Mouse (Mus musculus) liver, embryonic 13.5 days (tissue): ENCODE data around the gene Ccser1. TPM values are rescaled to one million over a fixed set of nuclear protein-coding genes. Genes with fewer than 3 reads are reported as not detected.

Experiments used
- ATAC-seq: fragments of 200-750 bp; cut with Nextera tagmentation; 2 replicates; pipeline ENCODE4 v1.8.0; 2017; ENCODE audit warnings: low read depth, mild to moderate bottlenecking, moderate number of reproducible peaks, moderate library complexity
- DNase-seq: peaks from one replicate; pipeline ENCODE4 v3.0.0; 2022
- H3K27ac ChIP-seq: fragments of 300-500 bp; sonication (generic); 2 replicates; pipeline ENCODE4 v1.5.1; 2015; ENCODE audit warnings: moderate library complexity, mild to moderate bottlenecking, inconsistent platforms
- H3K27me3 ChIP-seq: fragments of 300-500 bp; sonication (generic); 2 replicates; pipeline ENCODE4 v1.6.1; 2015; ENCODE audit warnings: mild to moderate bottlenecking, inconsistent platforms
- H3K36me3 ChIP-seq: fragments of 300-500 bp; sonication (generic); 2 replicates; pipeline ENCODE4 v1.6.1; 2015; ENCODE audit warnings: mild to moderate bottlenecking, inconsistent platforms
- H3K4me1 ChIP-seq: fragments of 300-500 bp; sonication (generic); replicated peaks from 2 replicates; pipeline ENCODE4 v1.6.1; 2015; ENCODE audit warnings: inconsistent platforms
- H3K4me2 ChIP-seq: fragments of 300-500 bp; sonication (generic); 2 replicates; pipeline ENCODE4 v1.6.1; 2015; ENCODE audit warnings: inconsistent platforms, mild to moderate bottlenecking, moderate library complexity
- H3K4me3 ChIP-seq: fragments of 300-500 bp; sonication (generic); replicated peaks from 2 replicates; pipeline ENCODE4 v1.5.1; 2015; ENCODE audit warnings: mild to moderate bottlenecking, inconsistent platforms
- H3K9ac ChIP-seq: fragments of 300-500 bp; sonication (generic); 2 replicates; pipeline ENCODE4 v1.6.1; 2015; ENCODE audit warnings: mild to moderate bottlenecking, inconsistent platforms
- H3K9me3 ChIP-seq: fragments of 300-500 bp; sonication (generic); replicated peaks from 2 replicates; pipeline ENCODE4 v1.6.1; 2016; ENCODE audit warnings: inconsistent platforms
- WGBS: fragments of 180-500 bp; shearing (Covaris S2); methylation state at CpG from one replicate; pipeline ENCODE4 v1.1.7; 2015; ENCODE audit not compliant: insufficient replicate concordance; 5-methylcytosine and 5-hydroxymethylcytosine counted together
- polyA plus RNA-seq: library from polyadenylated mRNA; unstranded; fragments of >200 nt; fragmentation: Nextera tagmentation; extraction: Ambion mirVana; gene quantifications from 2 replicates; pipeline ENCODE4 v1.2.1, GENCODE M21; 2015

The Ccser1 gene
- polyA plus RNA-seq, 1 experiment from 2014 or later: 0.16 TPM

GRCm38 (mm10) chr6:61300975-61301374, 120.9 kb downstream of the Ccser1 start:
- Histone ChIP-seq H3K9ac (no peak overlapping the region), H3K9me3 (no peaks in the 10 kb centered on the region), H3K36me3 (no peaks in the 10 kb centered on the region), H3K27ac (no peak overlapping the region), H3K4me1 (no peaks in the 10 kb centered on the region), H3K4me2 (no peak overlapping the region), H3K27me3 (no peaks in the 10 kb centered on the region), H3K4me3 (no peak overlapping the region)
- 54% methylated on average over 7 of the region's 7 CpGs for WGBS
- no peak for ATAC-seq
- no peak for DNase-seq

DNA sequence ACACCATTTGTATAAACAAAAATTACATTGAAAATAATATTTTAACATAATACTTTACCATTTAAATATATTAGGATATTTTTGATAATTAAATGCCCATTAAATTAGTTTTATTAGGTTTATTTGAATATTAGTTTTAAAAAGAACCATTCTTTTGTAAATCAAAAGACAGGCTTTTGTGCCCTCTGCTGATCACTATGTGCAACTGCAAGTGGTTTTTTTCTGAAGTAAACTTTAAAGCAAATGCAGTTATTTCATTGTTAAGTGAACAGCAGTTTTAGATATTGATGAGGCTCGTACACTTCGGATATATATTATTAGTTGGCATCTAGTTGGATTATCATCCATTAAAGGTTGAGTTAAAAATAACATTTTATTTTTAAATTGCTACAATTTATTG, 121.5 kb downstream of the Ccser1 start:
- no peak for DNase-seq

GRCm38 (mm10) chr6:61311324-61312091, 131.4 kb downstream of the Ccser1 start:
- Histone ChIP-seq H3K36me3 (no peaks in the 10 kb centered on the region), H3K4me2 (no peak overlapping the region), H3K4me1 (no peaks in the 10 kb centered on the region), H3K9me3 (no peaks in the 10 kb centered on the region), H3K27me3 (no peaks in the 10 kb centered on the region), H3K9ac (no peak overlapping the region), H3K4me3 (no peak overlapping the region), H3K27ac (no peak overlapping the region)
- no peak for DNase-seq
- ATAC-seq: no peak
- 54% methylated on average over 18 of the region's 18 CpGs for WGBS

More for the DNA sequence above, 121.5 kb downstream of the Ccser1 start:
- H3K27ac ChIP-seq: no peak overlapping the region
- 12% methylated on average over 2 of the region's 2 CpGs for WGBS
- no peaks in the 10 kb centered on the region for H3K36me3 ChIP-seq
- no peaks in the 10 kb centered on the region for H3K4me1 ChIP-seq
- H3K27me3 ChIP-seq: no peaks in the 10 kb centered on the region
- H3K4me2 ChIP-seq: no peak overlapping the region
- ATAC-seq: no peak
- H3K9me3 ChIP-seq: no peaks in the 10 kb centered on the region
- no peak overlapping the region for H3K9ac ChIP-seq
- H3K4me3 ChIP-seq: no peak overlapping the region

- no peak overlapping the region for H3K4me2 ChIP-seq
- WGBS: 18% methylated on average over 6 of the region's 6 CpGs
- no peak overlapping the region for H3K27ac ChIP-seq
- no peak overlapping the region for H3K9ac ChIP-seq
- no peaks in the 10 kb centered on the region for H3K27me3 ChIP-seq
- DNase-seq (no peak), ATAC-seq (no peak)
- no peaks in the 10 kb centered on the region for H3K4me1 ChIP-seq
- no peaks in the 10 kb centered on the region for H3K36me3 ChIP-seq
- H3K9me3 ChIP-seq: no peaks in the 10 kb centered on the region
- no peak overlapping the region for H3K4me3 ChIP-seq
Measured at GRCm38 (mm10) chr6:61315884-61316601, 135.9 kb downstream of the Ccser1 start.

DNA sequence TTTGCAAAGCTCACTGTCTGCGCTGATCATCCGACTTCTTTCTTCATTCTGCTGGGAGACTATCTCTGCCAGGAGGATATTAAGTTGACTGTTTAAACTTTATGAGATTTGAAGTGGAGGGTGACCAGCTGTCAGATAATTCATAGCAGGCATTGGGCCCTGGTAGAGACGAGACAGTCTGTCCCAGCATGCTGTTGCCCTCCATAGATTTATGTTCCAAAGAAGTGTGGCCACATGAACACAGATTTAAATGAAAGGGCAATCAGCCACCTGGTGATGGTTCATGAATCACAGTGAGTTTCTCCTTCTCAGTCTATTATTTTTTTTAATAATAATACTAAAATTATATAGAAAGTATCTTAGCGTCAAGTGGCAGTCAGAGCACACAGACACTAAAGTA, 140.7 kb downstream of the Ccser1 start:
- no peaks in the 10 kb centered on the region for H3K9me3 ChIP-seq
- no peak overlapping the region for H3K27ac ChIP-seq
- H3K36me3 ChIP-seq: no peaks in the 10 kb centered on the region
- no peak overlapping the region for H3K4me3 ChIP-seq
- WGBS: 72% methylated on average over 4 of the region's 4 CpGs
- H3K4me2 ChIP-seq: no peak overlapping the region
- no peak for DNase-seq
- no peaks in the 10 kb centered on the region for H3K4me1 ChIP-seq
- H3K27me3 ChIP-seq: no peaks in the 10 kb centered on the region
- H3K9ac ChIP-seq: no peak overlapping the region
- ATAC-seq: no peak

DNA sequence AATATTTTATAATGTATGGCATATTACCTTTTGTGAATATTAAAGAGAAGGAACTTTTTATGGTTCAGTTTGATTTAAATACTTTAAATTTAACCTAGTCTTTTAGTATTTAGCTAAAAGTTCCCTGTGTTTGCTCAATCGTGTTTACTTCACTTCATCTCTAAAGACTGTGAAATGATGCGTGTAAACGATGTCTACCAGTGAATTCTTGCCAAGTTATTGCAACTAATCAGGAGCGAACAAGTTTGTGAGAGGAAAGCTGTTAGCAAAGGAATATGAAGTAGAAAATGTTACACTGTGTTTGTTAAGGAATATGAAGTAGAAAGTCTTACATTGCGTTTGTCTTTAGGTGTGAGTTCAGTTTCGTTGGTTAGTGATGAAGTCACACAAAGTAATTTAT, 142.2 kb downstream of the Ccser1 start:
- no peak for ATAC-seq
- WGBS: 67% methylated on average over 6 of the region's 6 CpGs
- DNase-seq: no peak
- Histone ChIP-seq H3K4me3 (no peak overlapping the region), H3K4me1 (no peaks in the 10 kb centered on the region), H3K4me2 (no peak overlapping the region), H3K36me3 (no peaks in the 10 kb centered on the region), H3K9ac (no peak overlapping the region), H3K27ac (no peak overlapping the region), H3K9me3 (no peaks in the 10 kb centered on the region), H3K27me3 (no peaks in the 10 kb centered on the region)

- no peaks in the 10 kb centered on the region for H3K9me3 ChIP-seq
- no peak overlapping the region for H3K9ac ChIP-seq
- 64% methylated on average over 2 of the region's 2 CpGs for WGBS
- no peaks in the 10 kb centered on the region for H3K4me1 ChIP-seq
- no peaks in the 10 kb centered on the region for H3K27me3 ChIP-seq
- H3K36me3 ChIP-seq: no peaks in the 10 kb centered on the region
- no peak overlapping the region for H3K4me3 ChIP-seq
- no peak for DNase-seq
- H3K4me2 ChIP-seq: no peak overlapping the region
- no peak for ATAC-seq
- H3K27ac ChIP-seq: no peak overlapping the region
Measured at GRCm38 (mm10) chr6:61326131-61326530, 146.0 kb downstream of the Ccser1 start.

DNA sequence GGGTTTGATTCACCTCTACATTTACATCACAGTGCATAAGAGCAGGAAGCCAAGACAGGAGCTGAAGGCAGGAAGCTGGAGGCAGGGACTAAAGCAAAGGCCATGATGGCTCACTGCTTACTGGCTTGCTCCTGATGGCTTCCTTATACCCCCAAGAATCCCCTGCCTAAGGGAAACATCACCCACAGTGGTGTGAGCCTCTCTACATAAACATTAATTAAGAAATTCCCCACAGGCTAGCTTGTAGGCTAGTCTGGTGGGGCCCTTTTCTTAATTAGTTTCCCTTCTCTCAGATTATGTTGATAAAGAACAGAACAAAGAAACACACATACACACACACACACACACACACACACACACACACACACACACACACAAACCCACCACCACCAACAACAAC, 148.9 kb downstream of the Ccser1 start:
- DNase-seq (no peak), ATAC-seq (no peak)
- H3K4me2 ChIP-seq: no peak overlapping the region
- H3K4me1 ChIP-seq: no peaks in the 10 kb centered on the region
- no peaks in the 10 kb centered on the region for H3K36me3 ChIP-seq
- H3K9me3 ChIP-seq: no peaks in the 10 kb centered on the region
- H3K27ac ChIP-seq: no peak overlapping the region
- H3K9ac ChIP-seq: no peak overlapping the region
- no peak overlapping the region for H3K4me3 ChIP-seq
- H3K27me3 ChIP-seq: no peaks in the 10 kb centered on the region

DNA sequence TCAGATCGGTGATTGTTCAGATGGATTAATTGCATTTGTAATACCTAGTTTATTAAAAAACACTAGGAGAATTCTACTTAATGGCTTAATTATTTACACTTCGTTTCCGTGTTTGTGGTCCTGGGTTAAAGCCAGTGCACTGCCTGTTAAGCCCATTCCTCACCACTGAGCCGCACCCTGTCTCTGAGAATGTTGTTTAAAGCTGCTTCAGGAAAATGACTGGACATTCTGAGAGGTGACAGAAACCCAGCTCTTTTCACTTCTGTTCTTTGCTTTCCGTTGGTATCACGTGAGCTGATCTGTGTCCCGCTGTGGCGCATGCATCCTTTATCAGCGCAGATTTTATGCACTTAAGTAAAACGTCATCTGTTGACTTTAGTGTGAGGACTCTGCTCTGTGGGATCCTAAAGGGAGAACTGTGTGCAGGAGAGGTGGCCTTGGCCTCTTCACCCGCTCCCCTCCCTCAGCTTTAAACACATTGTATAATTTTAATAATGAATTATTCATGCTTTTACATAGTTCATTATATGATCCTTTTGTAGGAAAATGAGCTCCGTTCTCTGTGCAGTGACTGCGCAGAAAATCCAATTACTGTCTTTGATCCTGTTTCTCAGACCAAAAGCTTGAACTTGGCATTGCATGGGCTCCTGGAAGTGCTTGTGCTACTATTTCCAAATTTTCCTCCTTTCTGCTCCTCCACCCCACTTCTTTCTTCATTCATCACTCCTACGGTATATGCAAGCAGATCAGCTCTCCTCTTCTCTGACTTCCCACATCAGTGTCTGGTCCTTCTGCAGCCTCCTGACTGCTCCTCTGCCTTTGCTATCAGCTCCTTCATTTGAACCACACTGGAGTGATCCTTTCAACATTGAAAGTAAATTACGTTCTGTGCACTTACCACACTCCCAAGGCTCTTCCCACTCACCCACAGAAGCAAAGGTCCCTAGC, 149.7 kb downstream of the Ccser1 start:
- no peaks in the 10 kb centered on the region for H3K9me3 ChIP-seq
- DNase-seq: no peak
- 67% methylated on average over 15 of the region's 15 CpGs for WGBS

DNA sequence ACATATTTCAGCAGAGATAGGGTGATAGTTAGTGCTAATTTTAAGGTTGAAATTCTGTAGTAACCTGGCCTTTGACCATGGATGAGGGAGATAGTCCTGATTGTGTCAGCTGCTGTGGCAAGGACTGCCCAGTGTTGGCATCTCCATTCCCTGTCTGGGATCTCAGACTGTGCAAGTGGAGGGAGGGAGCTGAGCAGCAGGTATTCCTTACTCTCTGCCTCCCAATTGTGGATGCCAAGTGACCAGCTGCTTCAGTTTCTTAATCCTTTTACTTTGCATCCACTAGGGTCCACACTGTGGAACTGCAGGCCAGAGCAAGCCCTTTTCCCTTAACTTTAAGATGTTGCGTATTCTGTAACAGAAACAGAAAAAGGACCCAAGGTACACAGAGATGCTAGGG, 154.3 kb downstream of the Ccser1 start:
- Histone ChIP-seq H3K4me1 (no peaks in the 10 kb centered on the region), H3K9ac (no peak overlapping the region), H3K4me2 (no peak overlapping the region), H3K27me3 (no peaks in the 10 kb centered on the region), H3K4me3 (no peak overlapping the region), H3K36me3 (no peaks in the 10 kb centered on the region), H3K27ac (no peak overlapping the region), H3K9me3 (no peaks in the 10 kb centered on the region)
- DNase-seq: no peak
- WGBS: 78% methylated on average over 1 of the region's 1 CpGs
- ATAC-seq: no peak

More for the DNA sequence above, 149.7 kb downstream of the Ccser1 start:
- Histone ChIP-seq H3K27me3 (no peaks in the 10 kb centered on the region), H3K4me2 (no peak overlapping the region), H3K27ac (no peak overlapping the region), H3K4me3 (no peak overlapping the region), H3K4me1 (no peaks in the 10 kb centered on the region), H3K36me3 (no peaks in the 10 kb centered on the region), H3K9ac (no peak overlapping the region)
- no peak for ATAC-seq

DNA sequence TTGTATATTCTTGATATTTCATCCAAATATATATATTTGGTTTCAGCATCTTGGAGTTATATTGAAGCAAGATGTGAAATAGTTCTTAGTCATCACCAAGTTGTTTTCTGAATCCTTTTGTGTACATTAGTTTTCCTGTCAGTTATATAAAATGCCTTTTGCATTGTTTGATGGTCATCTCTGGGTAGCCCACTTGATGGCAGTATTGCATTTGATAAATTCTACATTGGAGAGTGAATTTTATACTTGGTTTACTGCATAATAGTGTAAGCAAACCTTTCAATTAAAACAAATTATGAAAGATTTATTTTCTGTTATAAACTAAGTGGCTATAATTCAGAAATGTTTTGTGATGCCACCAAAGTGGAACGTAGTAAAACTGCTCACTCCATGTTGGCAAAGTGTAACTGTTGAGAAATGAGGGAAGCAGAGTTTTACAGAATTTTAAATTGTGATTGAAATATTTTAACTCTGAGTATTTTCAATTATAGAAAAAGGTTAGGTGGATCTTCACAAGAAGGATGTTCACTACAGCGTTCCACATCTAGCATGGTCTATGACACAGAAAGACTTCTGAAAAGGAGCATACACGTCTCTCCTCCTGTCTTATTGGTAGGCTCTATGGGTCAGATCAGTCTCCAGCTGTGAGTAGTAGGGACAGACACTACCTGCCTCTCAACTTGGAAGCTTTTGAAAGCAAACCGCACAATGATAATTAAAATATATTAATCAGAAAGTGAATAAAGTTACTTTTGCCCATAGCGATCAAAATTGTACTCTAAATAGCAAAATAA, 167.1 kb downstream of the Ccser1 start:
- H3K4me2 ChIP-seq: no peak overlapping the region
- H3K9ac ChIP-seq: no peak overlapping the region
- H3K36me3 ChIP-seq: no peaks in the 10 kb centered on the region
- DNase-seq (no peak), ATAC-seq (no peak)
- H3K27me3 ChIP-seq: no peaks in the 10 kb centered on the region
- H3K4me1 ChIP-seq: no peaks in the 10 kb centered on the region
- no peak overlapping the region for H3K4me3 ChIP-seq
- H3K27ac ChIP-seq: no peak overlapping the region
- 63% methylated on average over 5 of the region's 5 CpGs for WGBS
- no peaks in the 10 kb centered on the region for H3K9me3 ChIP-seq
